Mouse (Mus musculus) frontal cortex, postnatal 36 days (tissue): ENCODE results near the gene Musk.
A peak's percentile ranks its signal among the peaks of the same experiment; 100 is the strongest.

Experiments
- DNase-seq, 2 experiments: peaks; one replicate each; pipeline ENCODE4 v3.0.0; 2022; ENCODE audit warnings: low spot score in 2 of 2

Gene Musk

DNA sequence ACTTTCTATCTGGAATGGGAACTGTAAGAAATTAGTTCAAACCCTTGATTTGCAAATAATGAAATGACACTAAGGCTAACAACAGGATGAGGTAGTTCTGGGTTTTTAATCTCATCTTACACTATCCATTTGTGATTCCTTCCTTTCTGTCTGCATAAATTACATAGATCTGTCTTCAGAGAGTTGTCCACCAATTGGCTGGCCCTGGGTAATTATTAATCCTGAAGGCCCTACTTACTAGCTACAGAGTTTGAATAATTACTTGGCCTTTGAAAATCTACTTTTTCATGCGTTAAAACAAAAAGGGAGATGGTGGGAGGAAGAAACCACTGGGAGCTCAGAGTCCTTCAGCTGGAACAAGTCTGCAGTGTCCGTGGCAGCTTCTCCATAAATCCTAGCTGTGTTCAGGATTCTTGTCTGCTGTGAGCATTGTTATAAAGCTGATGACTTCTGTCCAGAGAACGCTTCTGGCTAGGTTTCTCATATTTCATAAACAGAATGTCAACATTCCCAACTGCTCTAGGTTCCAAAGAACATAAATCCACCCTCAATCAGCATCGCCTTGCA is 29.3 kb downstream of the Musk start:
- DNase-seq: no peak

DNA sequence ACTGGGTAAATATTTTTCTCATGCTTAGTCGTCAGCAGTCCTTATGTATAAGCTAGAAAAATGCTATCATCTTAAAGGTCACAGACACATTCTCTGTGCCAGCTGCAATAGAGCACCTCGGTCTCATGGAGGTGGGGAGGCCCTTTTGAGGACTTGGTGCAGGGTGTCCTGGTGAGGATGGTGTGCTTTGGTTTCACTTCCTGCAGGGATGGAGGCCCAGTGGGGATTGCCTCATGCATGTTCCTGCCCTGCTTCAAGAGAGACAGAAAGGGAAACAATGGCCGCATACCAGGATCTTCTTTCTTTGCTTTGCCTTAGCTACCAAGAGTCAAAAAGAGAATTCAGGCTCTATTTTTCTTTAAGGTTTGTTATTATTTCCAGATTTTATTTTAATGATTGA is 31.8 kb downstream of the Musk start:
- no peak for DNase-seq

GRCm38 (mm10) chr4:58320293-58320692 is 34.5 kb downstream of the Musk start:
- DNase-seq: no peak

DNA sequence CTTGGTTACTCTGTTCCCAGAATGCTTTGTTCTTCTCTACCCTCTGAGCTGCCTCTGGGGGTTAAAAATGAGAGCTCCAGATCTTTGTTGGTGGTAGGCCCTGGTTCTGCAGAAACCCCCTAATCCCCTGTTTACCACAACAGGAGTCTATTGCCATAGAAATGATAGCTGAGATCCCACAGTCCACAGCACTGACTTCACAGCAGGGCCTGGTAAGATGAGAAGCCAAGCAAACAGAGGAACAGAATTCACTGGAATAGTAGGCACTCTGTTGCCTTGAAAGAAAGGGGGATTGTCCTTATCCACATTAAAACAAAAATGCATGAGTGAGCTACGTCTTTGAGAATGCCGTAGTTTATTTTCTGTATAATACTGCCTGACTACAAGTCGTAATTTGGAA is 41.0 kb downstream of the Musk start:
- no peak for DNase-seq

DNA sequence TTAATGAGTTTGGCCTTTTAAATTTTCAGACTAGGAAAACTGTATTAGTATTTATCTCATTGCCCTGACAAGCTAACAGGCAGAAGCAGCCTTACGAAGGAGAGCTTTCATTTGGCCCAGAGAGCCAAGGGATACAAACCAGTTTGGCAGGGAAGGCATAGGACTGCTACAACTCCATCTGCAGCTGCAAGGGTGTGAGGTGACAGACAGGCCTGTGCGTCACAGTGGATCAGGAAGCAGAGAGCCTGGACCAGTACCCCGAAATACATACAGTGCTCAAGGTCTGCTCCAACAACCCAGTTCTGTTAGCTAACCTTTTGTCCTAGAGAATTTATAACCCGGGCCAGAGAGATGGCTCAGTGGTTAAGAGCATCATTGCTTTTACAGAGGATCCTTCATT is 42.5 kb downstream of the Musk start:
- DNase-seq: no peak

DNA sequence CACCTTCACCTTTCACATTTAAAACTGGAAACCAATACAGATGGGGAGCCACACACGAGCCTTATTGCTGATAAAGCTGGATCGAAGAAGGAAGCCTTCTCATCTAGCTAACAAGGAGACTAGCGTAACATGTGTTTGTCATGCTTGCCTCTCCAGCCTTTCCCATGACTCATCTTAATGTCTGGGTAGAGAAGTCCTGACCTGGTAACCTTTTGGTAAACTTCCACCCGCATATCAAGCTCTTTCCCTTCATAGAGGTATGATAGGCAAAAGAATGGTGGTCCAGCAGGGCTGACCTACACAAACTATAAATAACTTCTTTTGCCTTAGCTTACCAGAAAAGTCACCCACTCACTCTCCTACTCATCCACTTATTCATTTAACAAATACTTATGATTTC is 44.3 kb downstream of the Musk start:
- no peak for DNase-seq

DNA sequence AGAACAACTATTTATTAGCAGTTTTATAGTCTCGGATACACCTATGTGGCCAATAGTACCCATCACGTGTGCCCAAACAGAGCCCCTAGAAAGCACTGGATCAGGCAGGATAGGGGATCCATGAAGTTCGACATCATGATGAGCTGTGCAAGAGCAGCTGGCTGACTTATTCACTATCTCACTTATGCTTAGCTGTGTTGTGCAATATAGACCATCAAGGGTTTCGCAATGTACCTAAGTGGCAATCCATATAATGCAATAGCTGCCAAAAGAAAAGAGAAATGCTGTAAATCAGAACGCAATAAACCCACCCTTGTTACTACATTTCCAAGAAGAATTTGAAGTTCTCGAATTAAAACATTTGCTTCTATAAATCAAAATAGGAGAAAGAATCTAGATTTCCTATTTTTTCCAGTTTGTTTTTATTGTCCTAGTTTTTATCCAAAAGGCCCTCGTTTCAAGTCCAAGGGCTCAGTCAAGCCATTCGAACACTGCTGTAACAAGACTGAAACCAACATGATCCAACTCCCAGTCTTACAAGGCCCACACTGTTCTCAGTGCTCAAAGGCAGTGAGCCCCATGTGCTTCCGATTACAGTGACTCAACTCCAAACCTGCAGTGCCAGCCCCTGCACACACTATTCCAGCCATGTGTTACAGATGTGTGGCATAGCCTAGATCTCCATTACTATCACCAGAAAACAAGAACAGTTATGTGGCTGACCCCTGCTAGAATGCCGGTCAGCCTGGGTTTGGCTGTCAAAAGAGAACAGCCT is 45.3 kb downstream of the Musk start:
- DNase-seq: no peak

GRCm38 (mm10) chr4:58332394-58332793 is 46.6 kb downstream of the Musk start:
- DNase-seq: no peak

DNA sequence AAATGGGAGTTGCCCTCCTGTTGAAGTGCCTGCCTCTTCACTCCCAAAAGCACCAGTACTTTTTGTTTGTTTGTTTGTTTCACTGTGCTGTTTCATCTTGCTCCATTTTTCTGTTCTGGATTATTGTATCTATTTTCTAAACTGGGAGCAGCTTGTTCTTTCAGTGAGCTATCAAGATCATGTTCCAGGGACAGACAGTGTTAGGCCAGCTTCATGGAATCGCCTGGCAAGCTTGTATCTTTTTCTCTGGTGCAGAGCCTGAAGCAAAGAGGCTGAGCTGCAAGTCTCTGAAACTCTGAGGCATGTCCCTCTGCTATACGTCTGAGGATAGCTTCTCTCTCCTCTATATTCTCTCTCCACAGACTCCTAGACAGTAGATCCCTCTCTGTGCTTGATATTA is 50.5 kb downstream of the Musk start:
- no peak for DNase-seq

DNA sequence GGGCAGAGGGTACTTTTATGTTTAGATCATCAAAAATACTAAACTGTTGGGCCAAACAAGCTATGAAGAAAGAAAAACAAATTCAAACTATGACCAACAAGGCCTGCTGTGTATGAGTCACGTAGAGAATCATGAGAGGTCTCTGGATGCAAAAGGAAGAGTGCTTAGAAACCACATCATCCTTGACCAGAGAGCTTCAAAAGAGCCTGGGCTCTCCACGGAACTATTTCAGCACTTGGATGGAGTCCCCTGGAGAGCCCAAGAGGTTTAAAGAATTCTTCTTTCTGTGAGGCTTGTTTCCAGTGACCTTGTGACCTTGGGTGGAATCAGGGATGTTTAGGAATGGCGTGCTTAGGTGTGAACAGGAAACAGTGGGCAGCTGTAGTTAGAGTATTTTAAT is 53.5 kb downstream of the Musk start:
- no peak for DNase-seq

DNA sequence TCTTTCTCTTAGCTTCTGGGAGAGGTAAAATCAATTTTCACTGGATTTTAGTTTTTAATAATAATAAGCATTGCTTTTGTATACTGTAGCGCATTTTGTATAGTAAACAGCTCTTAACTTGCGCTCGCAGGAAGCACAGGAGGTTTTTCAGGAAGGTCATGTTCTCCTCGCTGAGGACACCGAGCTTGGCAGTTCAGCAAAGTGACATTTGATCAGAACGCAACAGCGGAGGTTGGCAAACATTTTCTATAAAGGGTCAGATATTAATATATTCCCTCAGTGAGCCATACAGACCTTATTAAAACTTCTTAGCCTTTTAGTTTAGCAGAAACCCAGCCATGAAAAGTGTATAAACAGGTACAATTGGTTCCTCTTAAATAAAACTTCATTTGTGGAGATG is 64.4 kb downstream of the Musk start:
- DNase-seq: no peak

DNA sequence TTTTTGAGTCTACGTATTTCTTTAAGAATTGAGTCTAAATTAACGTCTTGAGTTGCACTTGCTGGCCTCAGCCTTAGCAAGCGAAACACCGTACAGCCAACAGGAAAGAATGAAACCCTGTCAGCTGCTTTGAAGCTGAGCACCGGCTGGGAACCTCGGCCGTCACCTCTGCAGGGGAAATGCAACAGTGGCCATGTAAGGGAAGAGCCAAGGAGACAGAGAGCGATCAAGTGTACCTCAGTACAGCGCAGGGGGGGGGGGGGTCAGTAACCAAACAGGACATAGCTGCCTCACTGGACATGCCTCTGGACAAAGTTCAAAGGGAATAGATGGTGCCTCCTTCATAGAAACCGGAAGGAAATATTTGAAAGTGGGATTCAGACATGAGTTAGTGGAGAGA is 65.4 kb downstream of the Musk start:
- DNase-seq: no peak

GRCm38 (mm10) chr4:58351590-58351989 is 65.8 kb downstream of the Musk start:
- no peak for DNase-seq

- DNase-seq: no peak
Observed at GRCm38 (mm10) chr4:58358996-58359395, 73.2 kb downstream of the Musk start.

DNA sequence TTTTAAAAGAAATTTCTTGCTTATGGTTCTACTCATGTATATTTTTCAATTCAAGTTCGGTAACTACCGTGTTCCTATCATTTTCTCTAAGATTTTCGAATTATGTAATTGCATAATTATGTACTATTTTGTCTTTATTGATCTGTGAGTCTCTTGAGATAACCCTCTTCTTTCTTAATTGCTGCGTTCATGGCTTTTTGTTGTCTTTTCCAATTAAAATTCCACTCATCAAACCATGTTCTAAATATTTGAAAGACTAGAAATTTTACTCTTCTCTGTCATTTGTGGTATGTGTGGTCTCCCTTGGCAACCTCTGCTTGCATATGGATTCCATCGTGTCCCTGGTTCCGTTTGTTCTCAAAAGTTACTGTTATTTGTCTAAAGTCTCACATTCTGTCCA is 79.6 kb downstream of the Musk start:
- DNase-seq: no peak

DNA sequence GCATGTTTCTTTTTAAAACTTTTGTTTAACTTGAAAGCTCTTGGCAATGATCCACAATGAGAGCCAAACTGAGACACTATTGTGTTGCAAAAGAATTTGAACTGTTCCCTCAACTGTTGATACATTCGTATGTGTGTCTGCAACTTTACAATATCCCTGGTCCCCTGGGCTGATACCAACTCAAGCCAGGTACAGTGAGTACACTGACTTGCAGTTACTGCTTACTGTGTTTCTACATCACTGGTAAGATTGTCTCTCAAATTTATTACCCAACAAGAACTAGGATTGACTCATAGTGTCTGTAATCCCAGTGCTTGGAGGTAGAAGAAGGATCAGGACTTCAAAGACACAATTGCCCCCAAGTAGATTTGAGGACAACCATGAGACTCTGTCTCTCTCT is 85.3 kb downstream of the Musk start:
- no peak for DNase-seq

DNA sequence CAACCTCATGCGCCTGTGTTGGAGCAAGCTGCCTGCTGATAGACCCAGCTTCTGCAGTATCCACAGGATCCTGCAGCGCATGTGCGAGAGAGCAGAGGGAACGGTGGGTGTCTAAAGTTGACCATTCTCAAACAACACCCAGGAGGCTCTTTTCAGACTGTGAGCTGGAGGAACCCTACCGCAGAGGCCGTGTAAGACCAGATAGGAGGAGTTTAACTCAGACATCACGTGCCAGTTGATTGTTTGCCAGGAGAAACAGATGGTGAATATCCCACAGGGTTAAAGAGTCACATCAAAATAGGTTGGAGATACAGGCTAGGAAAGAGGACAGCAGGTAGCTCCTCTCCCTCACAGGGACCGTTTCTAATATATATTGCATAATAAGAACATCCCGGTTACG is 87.8 kb downstream of the Musk start:
- DNase-seq: no peak

DNA sequence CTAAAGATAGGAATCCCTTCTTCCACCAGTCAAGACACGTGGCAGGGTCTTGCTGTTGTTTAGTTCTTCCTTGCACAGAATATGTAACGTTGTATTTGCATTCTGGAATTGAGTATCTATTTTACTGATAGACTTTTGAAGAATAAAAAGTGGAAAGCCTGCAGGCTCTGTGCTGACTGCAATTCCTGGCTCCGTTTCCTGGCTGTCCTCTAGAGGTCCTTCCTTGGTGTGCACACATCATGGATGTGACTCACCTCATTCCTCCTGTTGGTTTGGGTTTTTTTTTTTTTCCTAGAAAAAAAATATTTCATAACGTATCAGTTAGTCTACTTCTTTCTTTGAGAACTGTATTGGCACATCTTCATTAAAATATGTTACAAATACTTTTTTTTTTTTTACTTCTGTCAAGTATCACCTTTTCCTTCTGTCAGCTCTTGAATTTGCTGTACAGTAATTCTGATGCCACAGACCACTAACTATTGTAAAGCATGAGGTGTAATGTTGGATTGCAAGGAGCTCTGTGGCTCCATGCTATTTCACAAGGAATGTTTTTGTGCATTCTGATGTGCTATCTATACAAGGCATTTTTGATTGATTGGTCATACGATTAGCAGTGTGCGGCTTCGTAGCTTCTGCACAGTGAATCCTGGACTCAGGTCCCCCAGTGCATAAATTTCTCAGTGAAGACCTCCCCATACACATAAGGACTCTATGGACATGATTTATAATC is 88.5 kb downstream of the Musk start:
- DNase-seq: peak; percentile 45 to 49

- no peak for DNase-seq
Observed at GRCm38 (mm10) chr4:58379186-58379585, 93.4 kb downstream of the Musk start.

DNA sequence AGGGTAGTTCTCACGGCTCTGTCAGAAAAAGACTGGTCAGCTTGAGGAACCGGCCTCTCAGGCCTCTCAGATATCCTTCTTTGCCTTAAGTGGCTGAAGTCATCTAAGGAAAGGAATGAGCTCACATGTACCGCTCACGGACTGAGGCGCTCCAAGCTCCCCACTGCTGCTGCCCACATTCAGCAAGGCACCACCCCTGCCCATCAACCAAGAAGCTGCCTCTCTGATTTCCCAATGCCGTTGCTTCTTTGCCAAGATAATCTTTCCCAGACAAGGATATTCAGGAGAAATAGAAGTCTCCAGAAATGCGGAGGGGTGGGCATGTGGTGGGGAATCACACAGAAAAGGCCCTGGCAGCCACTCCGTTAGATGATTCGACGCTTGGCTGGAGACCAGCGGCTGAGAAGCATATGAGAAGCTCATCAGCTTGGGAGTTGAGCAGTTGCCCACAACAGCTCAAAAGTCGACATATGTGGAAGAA is 115.1 kb downstream of the Musk start:
- DNase-seq: peak; percentile 81 to 90

- DNase-seq: peak; percentile 57 to 75
Observed at GRCm38 (mm10) chr4:58401973-58402501, 116.3 kb downstream of the Musk start.
